Mouse (Mus musculus) cortical plate, adult 2 months (tissue): Measurements from ENCODE around the gene Meox1.

Experiments used
- CTCF ChIP-seq: fragments of 200-500 bp; IDR thresholded peaks from 2 replicates; pipeline ENCODE4 v1.5.1; 2011; ENCODE audit warnings: mild to moderate bottlenecking, control low read depth, low read length; ENCODE audit not compliant: insufficient read depth; ENCODE audit errors: extremely low read depth
- POLR2A ChIP-seq: fragments of 200-500 bp; IDR thresholded peaks from 2 replicates; pipeline ENCODE4 v1.6.1; 2011; ENCODE audit warnings: mild to moderate bottlenecking, low read length, control low read depth; ENCODE audit not compliant: insufficient read depth; ENCODE audit errors: extremely low read depth

DNA sequence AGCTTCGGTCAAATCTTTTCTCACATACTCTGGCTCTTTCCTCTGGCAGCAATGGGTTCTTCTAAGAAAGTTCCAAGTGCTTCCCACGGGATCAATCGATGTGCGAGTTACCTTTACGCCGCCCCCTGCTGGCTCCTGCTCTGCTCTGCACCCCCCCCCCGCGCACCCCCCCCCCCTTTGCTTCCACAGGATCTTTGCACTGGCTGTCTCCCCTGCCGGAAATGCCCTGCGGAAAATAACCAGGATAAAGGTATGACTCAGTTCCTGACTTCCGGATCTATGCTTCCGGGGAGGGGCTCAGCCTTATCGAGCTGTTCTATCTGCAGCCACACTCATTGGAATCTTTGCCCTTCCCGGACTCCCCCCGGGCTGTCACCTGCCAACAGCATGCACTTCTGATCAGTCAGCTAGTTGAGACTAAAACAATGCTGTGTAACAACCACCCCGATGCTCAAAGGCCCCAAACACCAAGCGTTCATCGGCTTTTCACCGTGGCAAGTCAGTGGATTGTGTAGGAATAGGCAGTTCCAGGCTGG, 30.3 kb upstream of the Meox1 start:
- TF ChIP-seq CTCF: no peak
- TF ChIP-seq POLR2A: no peak
